Mouse (Mus musculus) MEL (cell line): Measurements from ENCODE around the gene Pla2g1b.

ENCODE experiments used
- CTCF ChIP-seq, 3 experiments: IDR thresholded peaks in 2 of 3; conservative IDR thresholded peaks in 1 of 3; 2 replicates each; pipeline ENCODE4 v1.5.1; 2011 to 2012; ENCODE audit warnings: low read length in 3 of 3, low read depth in 2 of 3, mild to moderate bottlenecking in 2 of 3, improper control_type of control experiment in 1 of 3, inconsistent platforms in 1 of 3, mixed read lengths in 1 of 3, moderate library complexity in 1 of 3; ENCODE audit not compliant: control insufficient read depth in 1 of 3, insufficient read depth in 1 of 3, poor library complexity in 1 of 3, severe bottlenecking in 1 of 3
- E2F4 ChIP-seq: IDR thresholded peaks from 2 replicates; pipeline ENCODE4 v1.6.1; 2011; ENCODE audit warnings: low read depth, low read length, improper control_type of control experiment, borderline replicate concordance
- EP300 ChIP-seq, 2 experiments: IDR thresholded peaks; 2 replicates each; pipeline ENCODE4 v1.6.1; 2011; ENCODE audit warnings: improper control_type of control experiment in 2 of 2, low read length in 2 of 2, low read depth in 1 of 2, mild to moderate bottlenecking in 1 of 2
- GATA1 ChIP-seq: IDR thresholded peaks from 2 replicates; pipeline ENCODE4 v1.6.1; 2011; ENCODE audit warnings: low read depth, low read length, improper control_type of control experiment
- MXI1 ChIP-seq: IDR thresholded peaks from 2 replicates; pipeline ENCODE4 v1.6.1; 2011; ENCODE audit warnings: mild to moderate bottlenecking, low read depth, low read length, improper control_type of control experiment
- POLR2A ChIP-seq, 2 experiments: IDR thresholded peaks; 2 replicates each; pipeline ENCODE4 v1.6.1; 2011 to 2012; ENCODE audit warnings: low read length in 2 of 2, mild to moderate bottlenecking in 2 of 2, control low read depth in 1 of 2, improper control_type of control experiment in 1 of 2, low read depth in 1 of 2, moderate library complexity in 1 of 2; ENCODE audit not compliant: control insufficient read depth in 1 of 2, insufficient read depth in 1 of 2, poor library complexity in 1 of 2
- POLR2AphosphoS2 ChIP-seq: IDR thresholded peaks from 2 replicates; pipeline ENCODE4 v1.6.1; 2011; ENCODE audit warnings: low read length, improper control_type of control experiment
- SMC3 ChIP-seq: IDR thresholded peaks from 2 replicates; pipeline ENCODE4 v1.6.1; 2011; ENCODE audit warnings: low read depth, low read length, improper control_type of control experiment
- TAL1 ChIP-seq: IDR thresholded peaks from 2 replicates; pipeline ENCODE4 v1.6.1; 2012; ENCODE audit warnings: mild to moderate bottlenecking, inconsistent platforms, low read length, moderate library complexity, mixed read lengths
- ZC3H11A ChIP-seq: IDR thresholded peaks from 2 replicates; pipeline ENCODE4 v1.6.1; 2012; ENCODE audit warnings: low read depth, mild to moderate bottlenecking, inconsistent platforms, low read length, improper control_type of control experiment
- ZNF384 ChIP-seq: IDR thresholded peaks from 2 replicates; pipeline ENCODE4 v1.6.1; 2012; ENCODE audit warnings: low read depth, mild to moderate bottlenecking, inconsistent platforms, low read length, improper control_type of control experiment

DNA sequence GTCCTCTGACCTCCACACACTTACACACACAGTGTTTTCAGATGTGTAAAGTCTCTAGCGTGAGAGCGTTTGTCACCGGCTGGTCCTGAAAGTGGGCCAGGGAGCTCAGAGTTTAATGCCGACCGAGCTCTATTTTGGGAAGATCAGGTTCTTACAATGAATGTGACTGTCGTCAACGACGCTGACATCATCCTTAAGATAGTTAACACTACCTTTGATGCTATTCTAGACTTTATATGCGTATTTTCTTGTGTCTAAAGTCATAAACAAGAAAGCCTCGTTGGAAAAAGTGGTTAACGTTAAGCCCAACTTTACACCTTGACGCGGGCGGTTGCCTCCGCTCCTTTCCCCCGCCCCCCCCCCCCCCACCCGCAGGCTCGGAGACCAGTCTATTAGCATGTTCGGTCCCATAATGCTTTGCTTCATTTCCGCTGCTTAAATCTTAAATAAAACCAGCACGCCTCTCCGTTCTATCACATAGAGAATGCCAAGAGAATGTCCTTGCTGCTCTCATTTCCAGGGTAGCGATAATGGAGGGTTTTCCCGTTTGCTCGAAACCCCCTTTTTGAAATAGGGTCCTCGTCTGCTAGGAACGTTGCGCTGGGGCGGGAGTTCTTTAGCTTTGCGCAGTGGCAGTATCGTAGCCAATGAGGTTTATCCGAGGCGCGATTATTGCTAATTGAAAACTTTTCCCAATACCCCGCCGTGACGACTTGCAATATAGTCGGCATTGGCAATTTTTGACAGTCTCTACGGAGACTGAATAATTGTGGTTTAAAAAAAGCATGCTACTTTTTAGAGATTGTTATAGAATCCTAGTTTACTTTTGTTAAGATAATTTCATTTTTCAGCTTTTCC lies 23.0 kb downstream of the Pla2g1b start:
- TF ChIP-seq CTCF (IDR thresholded peaks at IDR 0.05 in 2 of 3, conservative IDR thresholded peaks at IDR 0.05 in 1 of 3; ENCODE audit: control insufficient read depth in 1 of 3, insufficient read depth in 1 of 3, low read depth in 2 of 3, low read length in 3 of 3, poor library complexity in 1 of 3, severe bottlenecking in 1 of 3) (no peak), POLR2AphosphoS2 (no peak), EP300 (IDR thresholded peaks at IDR 0.05; ENCODE audit: low read depth in 1 of 2, low read length in 2 of 2) (no peak), POLR2A (IDR thresholded peaks at IDR 0.05; ENCODE audit: control insufficient read depth in 1 of 2, insufficient read depth in 1 of 2, low read depth in 1 of 2, low read length in 2 of 2, poor library complexity in 1 of 2) (peak in 1 of 2 experiments; percentile 94; a peak in 3 of 4 replicates), MXI1 (no peak), SMC3 (no peak), E2F4 (no peak), GATA1 (no peak), ZC3H11A (no peak), ZNF384 (no peak), TAL1 (no peak)
